Mouse (Mus musculus) spleen, adult 2 months (tissue): ENCODE data around the gene Tlx2.

Experiments used
- CTCF ChIP-seq: fragments of 200-500 bp; IDR thresholded peaks from 2 replicates; pipeline ENCODE4 v1.5.1; 2011; ENCODE audit warnings: mild to moderate bottlenecking, inconsistent platforms; ENCODE audit not compliant: insufficient read depth, insufficient read length, insufficient replicate concordance; ENCODE audit errors: extremely low read depth
- POLR2A ChIP-seq: fragments of 200-500 bp; IDR thresholded peaks from 2 replicates; pipeline ENCODE4 v1.6.1; 2011; ENCODE audit warnings: low read depth, low read length, inconsistent platforms

DNA sequence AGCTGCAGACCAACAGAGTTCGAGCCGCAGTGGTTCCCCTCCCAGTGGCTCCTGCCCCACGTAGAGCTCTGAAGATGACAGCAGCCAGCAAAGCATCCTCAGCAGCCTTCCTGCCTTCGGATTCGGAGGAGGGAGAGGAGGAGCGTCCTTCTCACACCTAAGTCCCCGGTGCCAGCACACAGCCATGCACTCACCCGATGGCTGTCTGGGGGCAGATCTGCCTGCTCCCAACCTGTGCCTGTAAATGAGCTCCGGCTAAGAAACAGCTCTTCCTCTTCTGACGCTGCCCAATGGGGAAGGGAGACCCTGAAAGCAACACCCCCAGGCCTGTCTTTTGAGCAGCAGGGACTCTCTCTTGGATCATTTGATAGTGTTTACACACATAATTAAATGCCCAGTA is 40.3 kb downstream of the Tlx2 start:
- no peak for TF ChIP-seq CTCF
- TF ChIP-seq POLR2A = no peak
